Mouse (Mus musculus): Measurements from ENCODE around the gene Usp47. TPM values are rescaled to one million over a fixed set of nuclear protein-coding genes. Genes with fewer than 3 reads are reported as not detected.
A peak's percentile ranks its signal among the peaks of the same experiment; 100 is the strongest.

Gene Usp47
- polyA plus RNA-seq, 1 experiment from 2014 or later: 80.9 TPM

- Histone ChIP-seq H3K9me3 (ENCODE audit: control insufficient read depth, low read length) (no peaks in the 10 kb centered on the region), H3K27ac (ENCODE audit: low read depth, low read length) (no peak overlapping the region; the same call in 1 of the 2 replicates), H3K27me3 (ENCODE audit: control insufficient read depth, insufficient read depth, low read length) (no peaks in the 10 kb centered on the region), H3K4me3 (ENCODE audit: low read length) (peak overlapping the region; percentile 93), H3K9ac (ENCODE audit: low read depth, low read length) (peak overlapping the region; percentile 98), H3K4me2 (replicated peaks; ENCODE audit: low read depth, low read length) (peak overlapping the region; percentile 91), H3K4me1 (ENCODE audit: control insufficient read depth, insufficient read depth, low read length) (peaks cover 31% of the 10 kb centered on the region), H3K36me3 (ENCODE audit: control insufficient read depth, insufficient read depth, low read length) (no peaks in the 10 kb centered on the region)
- ATAC-seq (ENCODE audit: low FRiP score, low TSS enrichment): no peak
- WGBS: 19% methylated on average over 7 of the region's 7 CpGs
Observed at GRCm38 (mm10) chr7:112024446-112024730, 1.1 kb downstream of the Usp47 start.

GRCm38 (mm10) chr7:112024856-112025255 is 1.6 kb downstream of the Usp47 start:
- Histone ChIP-seq H3K27ac (ENCODE audit: low read depth, low read length) (no peak overlapping the region; the same call in 1 of the 2 replicates), H3K27me3 (ENCODE audit: control insufficient read depth, insufficient read depth, low read length) (no peaks in the 10 kb centered on the region), H3K36me3 (ENCODE audit: control insufficient read depth, insufficient read depth, low read length) (no peaks in the 10 kb centered on the region), H3K4me1 (ENCODE audit: control insufficient read depth, insufficient read depth, low read length) (peaks cover 31% of the 10 kb centered on the region), H3K4me2 (replicated peaks; ENCODE audit: low read depth, low read length) (peak overlapping the region; percentile 91), H3K4me3 (ENCODE audit: low read length) (peak overlapping the region; percentile 93), H3K9me3 (ENCODE audit: control insufficient read depth, low read length) (no peaks in the 10 kb centered on the region), H3K9ac (ENCODE audit: low read depth, low read length) (peak overlapping the region; percentile 98)
- no peak for ATAC-seq (ENCODE audit: low FRiP score, low TSS enrichment)
- 7% methylated on average over 5 of the region's 5 CpGs for WGBS

- Histone ChIP-seq H3K27ac (ENCODE audit: low read depth, low read length) (no peak overlapping the region), H3K9me3 (ENCODE audit: control insufficient read depth, low read length) (no peaks in the 10 kb centered on the region), H3K36me3 (ENCODE audit: control insufficient read depth, insufficient read depth, low read length) (no peaks in the 10 kb centered on the region), H3K4me2 (replicated peaks; ENCODE audit: low read depth, low read length) (no peak overlapping the region), H3K4me1 (ENCODE audit: control insufficient read depth, insufficient read depth, low read length) (peaks cover 22% of the 10 kb centered on the region), H3K27me3 (ENCODE audit: control insufficient read depth, insufficient read depth, low read length) (no peaks in the 10 kb centered on the region), H3K9ac (ENCODE audit: low read depth, low read length) (no peak overlapping the region), H3K4me3 (ENCODE audit: low read length) (no peak overlapping the region)
- no peak for ATAC-seq (ENCODE audit: low FRiP score, low TSS enrichment)
- 98% methylated on average over 1 of the region's 1 CpGs for WGBS
Observed at GRCm38 (mm10) chr7:112030594-112030993, 7.3 kb downstream of the Usp47 start.

GRCm38 (mm10) chr7:112035804-112036203 is 12.5 kb downstream of the Usp47 start:
- WGBS: 23% methylated on average over 2 of the region's 2 CpGs
- Histone ChIP-seq H3K36me3 (ENCODE audit: control insufficient read depth, insufficient read depth, low read length) (no peaks in the 10 kb centered on the region), H3K27me3 (ENCODE audit: control insufficient read depth, insufficient read depth, low read length) (no peaks in the 10 kb centered on the region), H3K27ac (ENCODE audit: low read depth, low read length) (no peak overlapping the region), H3K9ac (ENCODE audit: low read depth, low read length) (no peak overlapping the region), H3K4me3 (ENCODE audit: low read length) (no peak overlapping the region), H3K4me2 (replicated peaks; ENCODE audit: low read depth, low read length) (no peak overlapping the region), H3K4me1 (ENCODE audit: control insufficient read depth, insufficient read depth, low read length) (0 out of 2 replicates have a peak, but pooled peaks cover 8% of the 10 kb centered on the region), H3K9me3 (ENCODE audit: control insufficient read depth, low read length) (no peaks in the 10 kb centered on the region)
- ATAC-seq (ENCODE audit: low FRiP score, low TSS enrichment): no peak

GRCm38 (mm10) chr7:112036636-112037035 is 13.3 kb downstream of the Usp47 start:
- no peak for ATAC-seq (ENCODE audit: low FRiP score, low TSS enrichment)
- H3K4me1 ChIP-seq (ENCODE audit: control insufficient read depth, insufficient read depth, low read length): 0 out of 2 replicates have a peak, but pooled peaks cover 8% of the 10 kb centered on the region

GRCm38 (mm10) chr7:112040271-112040670 is 17.0 kb downstream of the Usp47 start:
- no peak overlapping the region for H3K9ac ChIP-seq (ENCODE audit: low read depth, low read length)
- no peak overlapping the region for H3K4me2 ChIP-seq (replicated peaks; ENCODE audit: low read depth, low read length)
- H3K27ac ChIP-seq (ENCODE audit: low read depth, low read length): no peak overlapping the region
- no peak overlapping the region for H3K4me3 ChIP-seq (ENCODE audit: low read length)
- H3K36me3 ChIP-seq (ENCODE audit: control insufficient read depth, insufficient read depth, low read length): no peaks in the 10 kb centered on the region
- no peaks in the 10 kb centered on the region for H3K9me3 ChIP-seq (ENCODE audit: control insufficient read depth, low read length)
- no peak for ATAC-seq (ENCODE audit: low FRiP score, low TSS enrichment)
- no peaks in the 10 kb centered on the region for H3K27me3 ChIP-seq (ENCODE audit: control insufficient read depth, insufficient read depth, low read length)
- H3K4me1 ChIP-seq (ENCODE audit: control insufficient read depth, insufficient read depth, low read length): 0 out of 2 replicates have a peak, but pooled peaks cover 4% of the 10 kb centered on the region

More at GRCm38 (mm10) chr7:112036636-112037035, 13.3 kb downstream of the Usp47 start:
- Histone ChIP-seq H3K9me3 (ENCODE audit: control insufficient read depth, low read length) (no peaks in the 10 kb centered on the region), H3K27ac (ENCODE audit: low read depth, low read length) (no peak overlapping the region), H3K4me3 (ENCODE audit: low read length) (no peak overlapping the region), H3K27me3 (ENCODE audit: control insufficient read depth, insufficient read depth, low read length) (no peaks in the 10 kb centered on the region), H3K4me2 (replicated peaks; ENCODE audit: low read depth, low read length) (no peak overlapping the region), H3K9ac (ENCODE audit: low read depth, low read length) (no peak overlapping the region), H3K36me3 (ENCODE audit: control insufficient read depth, insufficient read depth, low read length) (no peaks in the 10 kb centered on the region)
- 72% methylated on average over 1 of the region's 1 CpGs for WGBS

GRCm38 (mm10) chr7:112042758-112043157 is 19.5 kb downstream of the Usp47 start:
- Histone ChIP-seq H3K4me3 (ENCODE audit: low read length) (no peak overlapping the region), H3K27me3 (ENCODE audit: control insufficient read depth, insufficient read depth, low read length) (no peaks in the 10 kb centered on the region), H3K4me2 (replicated peaks; ENCODE audit: low read depth, low read length) (no peak overlapping the region), H3K9ac (ENCODE audit: low read depth, low read length) (no peak overlapping the region), H3K9me3 (ENCODE audit: control insufficient read depth, low read length) (no peaks in the 10 kb centered on the region), H3K27ac (ENCODE audit: low read depth, low read length) (no peak overlapping the region), H3K4me1 (ENCODE audit: control insufficient read depth, insufficient read depth, low read length) (0 out of 2 replicates have a peak, but pooled peaks cover 4% of the 10 kb centered on the region), H3K36me3 (ENCODE audit: control insufficient read depth, insufficient read depth, low read length) (no peaks in the 10 kb centered on the region)
- WGBS: 72% methylated on average over 2 of the region's 2 CpGs
- ATAC-seq (ENCODE audit: low FRiP score, low TSS enrichment): no peak

- Histone ChIP-seq H3K27me3 (ENCODE audit: control insufficient read depth, insufficient read depth, low read length) (no peaks in the 10 kb centered on the region), H3K27ac (ENCODE audit: low read depth, low read length) (no peak overlapping the region), H3K9me3 (ENCODE audit: control insufficient read depth, low read length) (no peaks in the 10 kb centered on the region), H3K36me3 (ENCODE audit: control insufficient read depth, insufficient read depth, low read length) (0 out of 2 replicates have a peak, but pooled peaks cover 3% of the 10 kb centered on the region), H3K4me1 (ENCODE audit: control insufficient read depth, insufficient read depth, low read length) (no peaks in the 10 kb centered on the region), H3K4me2 (replicated peaks; ENCODE audit: low read depth, low read length) (no peak overlapping the region), H3K4me3 (ENCODE audit: low read length) (no peak overlapping the region), H3K9ac (ENCODE audit: low read depth, low read length) (no peak overlapping the region)
- ATAC-seq (ENCODE audit: low FRiP score, low TSS enrichment): no peak
- WGBS: 92% methylated on average over 1 of the region's 1 CpGs
Observed at GRCm38 (mm10) chr7:112045249-112045648, 21.9 kb downstream of the Usp47 start.

GRCm38 (mm10) chr7:112045794-112046388 is 22.6 kb downstream of the Usp47 start:
- WGBS: 45% methylated on average over 3 of the region's 3 CpGs
- Histone ChIP-seq H3K9me3 (ENCODE audit: control insufficient read depth, low read length) (no peaks in the 10 kb centered on the region), H3K27me3 (ENCODE audit: control insufficient read depth, insufficient read depth, low read length) (no peaks in the 10 kb centered on the region), H3K4me3 (ENCODE audit: low read length) (no peak overlapping the region), H3K4me1 (ENCODE audit: control insufficient read depth, insufficient read depth, low read length) (no peaks in the 10 kb centered on the region), H3K36me3 (ENCODE audit: control insufficient read depth, insufficient read depth, low read length) (0 out of 2 replicates have a peak, but pooled peaks cover 3% of the 10 kb centered on the region), H3K9ac (ENCODE audit: low read depth, low read length) (no peak overlapping the region), H3K27ac (ENCODE audit: low read depth, low read length) (no peak overlapping the region), H3K4me2 (replicated peaks; ENCODE audit: low read depth, low read length) (no peak overlapping the region)
- ATAC-seq (ENCODE audit: low FRiP score, low TSS enrichment): no peak

All from kidney, embryonic 14.5 days (tissue).